Mouse (Mus musculus): ENCODE measurements around the gene Palld. TPM values are rescaled to one million over a fixed set of nuclear protein-coding genes. Genes with fewer than 3 reads are reported as not detected.

Gene Palld
- polyA plus RNA-seq (2015; fragmentation: Nextera tagmentation; extraction: Ambion mirVana): 18.7 and 19.0 TPM in 2 replicates

GRCm38 (mm10) chr8:61902521-61902920 lies at the start of gene Palld:
Gene Palld, minus strand, starts transcription at chr8:61902690.

GRCm38 (mm10) chr8:61927777-61928494 lies 25.4 kb upstream of the Palld start, which contains the start of gene Ddx60:
Gene Ddx60, plus strand, starts transcription at chr8:61928087.

GRCm38 (mm10) chr8:61487597-61488156 lies 414.8 kb downstream of the Palld start, which contains the start of gene Cbr4:
Gene Cbr4, plus strand, starts transcription at chr8:61487734.

Other genes starting within 250 kb of the Palld start
- 4.7 and 8.0 TPM in 2 replicates for gene Ddx60, start 25.4 kb upstream of the Palld start, polyA plus RNA-seq (2015; fragmentation: Nextera tagmentation; extraction: Ambion mirVana)
- gene Anxa10, start 220.5 kb upstream of the Palld start, polyA plus RNA-seq (2015; fragmentation: Nextera tagmentation; extraction: Ambion mirVana): 0.15 TPM in 1 of 2 replicates, not detected in the other